Mouse (Mus musculus): ENCODE measurements around the gene Rapgef4.
A peak's percentile ranks its signal among the peaks of the same experiment; 100 is the strongest.

Gene Rapgef4

GRCm38 (mm10) chr2:71980771-71981342 lies at the start of gene Rapgef4:
Gene Rapgef4 (plus strand): TSS chr2:71981240.
- no peak for DNase-seq (ENCODE audit: low spot score in 2 of 2)

- no peak for DNase-seq (ENCODE audit: low spot score in 2 of 2)
Measured at GRCm38 (mm10) chr2:71934046-71934445, 47.0 kb upstream of the Rapgef4 start.

DNA sequence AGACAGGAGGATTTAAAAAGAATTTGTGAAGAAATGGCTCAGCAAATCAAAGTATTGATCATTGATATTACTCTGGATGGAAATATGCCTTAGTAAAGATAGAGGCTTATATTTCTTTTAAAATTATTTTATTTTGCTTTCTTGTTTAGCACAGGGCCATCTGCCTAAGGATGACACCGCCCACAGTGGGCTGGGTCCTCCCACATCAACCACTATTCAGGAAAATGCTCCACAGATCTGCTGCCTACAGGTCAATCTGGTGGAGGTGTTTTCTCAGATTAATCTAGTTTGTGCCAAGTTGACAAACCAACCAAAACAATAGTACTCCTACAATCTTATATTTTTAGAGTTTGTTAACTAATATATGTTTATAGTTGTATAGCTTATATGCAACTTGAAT lies 44.3 kb upstream of the Rapgef4 start:
- no peak for DNase-seq (ENCODE audit: low spot score in 2 of 2)

- no peak for DNase-seq (ENCODE audit: low spot score in 2 of 2)
Measured at GRCm38 (mm10) chr2:71937649-71938308, 43.3 kb upstream of the Rapgef4 start.

- DNase-seq (ENCODE audit: low spot score in 2 of 2), result no peak
Measured at GRCm38 (mm10) chr2:71938716-71939393, 42.2 kb upstream of the Rapgef4 start.

DNA sequence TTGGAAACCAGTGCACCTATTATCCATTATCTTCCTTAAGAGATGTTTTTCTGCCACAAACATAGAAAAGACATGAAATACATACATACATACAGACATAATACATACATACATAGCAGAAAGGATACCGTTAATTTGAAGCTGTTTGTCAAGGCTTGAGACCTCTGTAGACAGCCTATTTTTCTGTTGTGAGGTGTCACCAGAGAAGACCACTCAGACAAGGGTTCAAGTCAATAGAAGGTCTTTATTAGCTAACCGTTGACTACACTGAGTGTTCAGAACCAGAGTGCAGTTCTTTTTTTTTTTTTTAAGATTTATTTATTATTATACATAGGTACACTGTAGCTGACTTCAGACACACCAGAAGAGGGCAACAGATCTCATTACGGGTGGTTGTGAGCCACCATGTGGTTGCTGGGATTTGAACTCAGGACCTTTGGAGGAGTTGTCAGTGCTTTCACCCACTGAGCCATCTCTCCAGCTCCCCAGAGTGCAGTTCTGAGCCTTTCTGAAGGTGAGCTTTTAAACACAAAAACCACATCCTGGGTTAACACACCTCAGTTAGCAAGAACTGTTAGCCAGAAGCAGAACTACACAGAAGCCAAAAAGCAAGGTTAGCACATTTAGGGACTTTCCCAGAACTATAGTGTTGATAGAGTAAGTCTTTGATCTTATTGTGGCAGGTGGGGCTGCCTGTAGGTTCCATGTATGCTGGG lies 39.9 kb upstream of the Rapgef4 start:
- DNase-seq (ENCODE audit: low spot score in 2 of 2), result peak; percentile 48 to 49

DNA sequence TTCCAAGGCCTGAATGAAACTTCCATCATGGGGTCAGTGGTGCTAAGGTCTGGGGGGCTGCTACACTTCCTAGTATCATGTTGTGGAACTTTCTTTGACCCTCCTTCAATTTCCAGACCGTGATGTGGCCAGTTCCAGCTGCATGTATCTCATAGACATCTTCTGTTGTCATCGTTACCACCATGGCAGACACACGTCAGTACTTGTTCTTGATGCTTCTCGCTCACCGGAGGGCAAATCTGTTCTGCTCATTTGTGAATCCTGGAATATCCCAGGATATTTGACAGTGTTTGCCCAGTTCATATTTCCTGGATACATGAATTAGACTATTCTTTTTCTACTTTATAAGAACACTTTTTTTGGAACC lies 39.3 kb upstream of the Rapgef4 start:
- no peak for DNase-seq (ENCODE audit: low spot score in 2 of 2)

- DNase-seq (ENCODE audit: low spot score in 2 of 2), result no peak
Measured at GRCm38 (mm10) chr2:71951212-71951611, 29.8 kb upstream of the Rapgef4 start.

DNA sequence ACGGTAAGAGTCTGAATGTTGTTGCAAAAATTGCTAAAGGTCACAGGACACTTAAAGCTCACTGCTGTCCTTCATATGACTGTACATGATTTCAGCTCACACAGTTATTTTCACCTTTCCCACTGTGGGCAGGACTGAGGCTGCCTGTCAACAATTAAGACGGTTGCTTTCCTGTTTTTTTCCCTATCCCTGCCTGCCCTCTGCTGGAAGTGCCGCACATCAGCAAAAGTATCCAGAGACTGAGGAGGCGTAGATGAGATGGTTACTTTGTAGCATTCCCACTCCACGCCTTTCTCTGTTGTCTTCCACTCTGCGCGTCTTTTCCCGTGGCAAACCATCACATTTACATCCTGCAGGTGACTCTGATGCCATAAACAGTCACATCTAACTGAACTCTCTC lies 25.4 kb upstream of the Rapgef4 start:
- DNase-seq (ENCODE audit: low spot score in 2 of 2), result no peak

- DNase-seq (ENCODE audit: low spot score in 2 of 2), result no peak
Measured at GRCm38 (mm10) chr2:71956463-71956862, 24.6 kb upstream of the Rapgef4 start.

- DNase-seq (ENCODE audit: low spot score in 2 of 2), result no peak
Measured at GRCm38 (mm10) chr2:71957951-71958350, 23.1 kb upstream of the Rapgef4 start.

- DNase-seq (ENCODE audit: low spot score in 2 of 2), result no peak
Measured at GRCm38 (mm10) chr2:71958393-71958792, 22.6 kb upstream of the Rapgef4 start.

DNA sequence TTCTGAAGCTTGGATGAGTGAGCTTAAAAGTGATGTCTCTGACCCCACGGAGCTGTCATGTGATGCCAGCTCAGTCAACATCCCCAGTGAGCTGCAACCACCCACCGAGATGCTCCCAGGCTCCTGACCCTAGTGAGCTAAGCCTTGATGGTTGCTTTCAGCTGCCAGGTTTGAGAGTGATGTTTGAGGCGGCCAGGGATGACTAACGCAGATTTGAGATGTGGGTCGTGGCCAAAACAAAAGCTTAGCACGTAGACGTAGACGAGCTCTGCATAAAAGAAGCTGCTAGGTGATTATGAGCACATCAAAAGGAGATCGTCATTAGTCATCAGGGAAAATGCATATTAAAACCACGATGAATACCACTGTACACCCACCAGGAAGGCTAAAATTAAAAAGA lies 16.8 kb upstream of the Rapgef4 start:
- no peak for DNase-seq (ENCODE audit: low spot score in 2 of 2)

- DNase-seq (ENCODE audit: low spot score in 2 of 2), result peak in 1 of 2 experiments; percentile 27
Measured at GRCm38 (mm10) chr2:71965476-71965875, 15.6 kb upstream of the Rapgef4 start.

DNA sequence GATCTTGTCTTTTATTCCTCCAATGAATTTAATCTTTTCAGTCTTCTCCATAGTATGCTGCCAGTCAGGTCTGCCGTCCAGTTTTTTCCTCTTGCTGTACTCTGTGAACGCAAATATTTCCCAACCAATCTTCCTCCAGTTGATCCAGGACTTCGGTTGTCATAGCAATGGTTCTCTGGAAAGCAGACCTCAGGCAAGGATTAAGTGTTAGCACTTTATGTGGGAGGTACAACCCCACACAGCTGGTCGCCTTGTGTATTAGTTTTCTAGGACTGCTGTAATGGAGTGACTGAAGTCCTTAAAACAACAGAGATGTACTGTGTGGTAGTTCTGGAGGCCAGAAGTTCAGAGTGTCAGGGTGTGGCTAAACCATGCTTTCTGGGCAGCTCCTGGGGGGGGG lies 14.3 kb upstream of the Rapgef4 start:
- no peak for DNase-seq (ENCODE audit: low spot score in 2 of 2)

- DNase-seq (ENCODE audit: low spot score in 2 of 2), result no peak
Measured at GRCm38 (mm10) chr2:71967855-71968254, 13.2 kb upstream of the Rapgef4 start.

DNA sequence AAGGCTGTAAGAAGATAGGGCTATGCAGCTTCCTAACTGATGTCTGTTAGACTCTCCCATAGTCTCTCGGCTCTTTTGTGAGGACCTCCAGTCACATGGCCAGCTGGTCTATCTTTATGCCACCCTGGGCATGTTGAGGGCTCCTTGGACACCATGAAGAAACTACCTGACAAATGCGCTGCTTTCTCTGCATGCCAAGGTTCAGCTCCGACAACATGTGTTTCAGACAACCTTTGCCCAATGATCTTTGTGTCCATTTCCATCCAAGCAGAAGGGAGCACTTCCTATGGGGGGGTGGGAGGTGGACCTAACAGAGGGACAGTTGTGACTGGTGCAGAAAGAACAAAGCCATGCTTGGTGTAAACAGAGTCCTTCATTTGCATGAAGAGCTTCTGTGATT lies 7.4 kb upstream of the Rapgef4 start:
- no peak for DNase-seq (ENCODE audit: low spot score in 2 of 2)

- DNase-seq (ENCODE audit: low spot score in 2 of 2), result no peak
Measured at GRCm38 (mm10) chr2:71974143-71974846, 6.7 kb upstream of the Rapgef4 start.

DNA sequence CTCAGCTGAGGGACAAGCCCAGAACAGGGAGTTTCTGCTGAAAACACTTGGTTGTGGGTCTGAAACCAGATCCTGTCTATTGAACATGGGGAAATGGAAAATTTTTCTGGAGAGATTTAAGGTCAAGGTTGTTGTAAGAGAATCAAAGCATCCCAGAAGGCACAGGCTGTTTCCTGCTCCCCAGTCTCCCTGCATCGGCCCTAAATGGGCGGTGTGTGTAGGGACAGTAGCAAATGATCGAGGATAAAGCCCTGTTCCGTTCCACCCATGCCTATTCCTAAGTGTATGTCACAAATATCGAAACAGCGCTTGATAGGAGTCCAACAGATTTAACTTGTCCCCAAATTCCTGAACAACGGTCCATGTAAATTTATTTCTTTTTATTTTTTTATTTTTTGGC lies 1.1 kb upstream of the Rapgef4 start:
- no peak for DNase-seq (ENCODE audit: low spot score in 2 of 2)

GRCm38 (mm10) chr2:71981343-71981851 lies 357 bp downstream of the Rapgef4 start:
- DNase-seq (ENCODE audit: low spot score in 2 of 2), result no peak

GRCm38 (mm10) chr2:71981896-71982295 lies 856 bp downstream of the Rapgef4 start:
- DNase-seq (ENCODE audit: low spot score in 2 of 2), result no peak
